Mouse (Mus musculus) kidney, adult 2 months (tissue): Measurements from ENCODE around the gene 5330417C22Rik. TPM values are rescaled to one million over a fixed set of nuclear protein-coding genes. Genes with fewer than 3 reads are reported as not detected.

Experiments used
- DNase-seq: peaks from one replicate; pipeline ENCODE4 v3.0.0; 2021
- H3K27ac ChIP-seq: fragments of 200-500 bp; 2 replicates; pipeline ENCODE4 v1.5.1; 2012; ENCODE audit warnings: low read depth, low read length, control low read depth, inconsistent platforms; ENCODE audit not compliant: insufficient read depth
- H3K27me3 ChIP-seq: fragments of 200-500 bp; replicated peaks from 2 replicates; pipeline ENCODE4 v1.6.1; 2012; ENCODE audit warnings: mild to moderate bottlenecking, moderate library complexity, low read length, inconsistent platforms; ENCODE audit not compliant: control insufficient read depth, insufficient read depth
- H3K36me3 ChIP-seq: fragments of 200-500 bp; 2 replicates; pipeline ENCODE4 v1.6.1; 2012; ENCODE audit warnings: mild to moderate bottlenecking, moderate library complexity, low read length, inconsistent platforms; ENCODE audit not compliant: control insufficient read depth, insufficient read depth
- H3K4me1 ChIP-seq: fragments of 200-500 bp; 2 replicates; pipeline ENCODE4 v1.6.1; 2011; ENCODE audit warnings: low read length; ENCODE audit not compliant: control insufficient read depth, insufficient read depth
- H3K4me3 ChIP-seq: fragments of 200-500 bp; 2 replicates; pipeline ENCODE4 v1.5.1; 2011; ENCODE audit warnings: mild to moderate bottlenecking, low read depth, low read length, control low read depth; ENCODE audit not compliant: insufficient read depth
- CTCF ChIP-seq: fragments of 200-500 bp; conservative IDR thresholded peaks from 2 replicates; pipeline ENCODE4 v1.5.1; 2011; ENCODE audit warnings: low read depth, mild to moderate bottlenecking, control low read depth, low read length, moderate library complexity, mixed read lengths; ENCODE audit not compliant: insufficient read depth, insufficient read length
- POLR2A ChIP-seq: fragments of 200-500 bp; IDR thresholded peaks from one replicate; pipeline ENCODE4 v1.6.1; 2011; ENCODE audit warnings: low read depth, low read length, control low read depth
- whole genome bisulfite sequencing: fragments of 180-500 bp; shearing (Covaris S2); methylation state at CpG from one replicate; pipeline ENCODE4 v1.1.7; 2018; 5-methylcytosine and 5-hydroxymethylcytosine counted together
- polyA plus RNA-seq: library from polyadenylated mRNA; depleted of rRNA; stranded (reverse); fragments of >200 nt; gene quantifications from 2 replicates; pipeline ENCODE4 v1.2.3, GENCODE M21; 2012

Gene 5330417C22Rik
- polyA plus RNA-seq, 1 experiment: 0.25 TPM

GRCm38 (mm10) chr3:108476761-108477619 is 59.3 kb downstream of the 5330417C22Rik start:
- no peak for TF ChIP-seq POLR2A
- no peak for TF ChIP-seq CTCF
- H3K4me1 ChIP-seq: peaks cover 8% of the 10 kb centered on the region; the same call in 1 of the 2 replicates
- no peak overlapping the region for H3K4me3 ChIP-seq
- DNase-seq: peak; percentile 96
- H3K36me3 ChIP-seq: no peaks in the 10 kb centered on the region
- WGBS: 21% methylated on average over 14 of the region's 14 CpGs
- no peaks in the 10 kb centered on the region for H3K27me3 ChIP-seq
- H3K27ac ChIP-seq: peak overlapping the region; percentile 59

GRCm38 (mm10) chr3:108475496-108475895 is 60.8 kb downstream of the 5330417C22Rik start:
- H3K36me3 ChIP-seq: no peaks in the 10 kb centered on the region
- no peak overlapping the region for H3K27ac ChIP-seq
- no peak overlapping the region for H3K4me3 ChIP-seq
- DNase-seq: peak; percentile 66
- WGBS: 48% methylated on average over 5 of the region's 5 CpGs
- no peaks in the 10 kb centered on the region for H3K27me3 ChIP-seq
- TF ChIP-seq CTCF (0 out of 2 replicates have a peak, but pooled peaks have one; percentile 26), POLR2A (no peak)
- peaks cover 8% of the 10 kb centered on the region; the same call in 1 of the 2 replicates for H3K4me1 ChIP-seq

- no peaks in the 10 kb centered on the region for H3K36me3 ChIP-seq
- 92% methylated on average over 7 of the region's 7 CpGs for WGBS
- peaks cover 8% of the 10 kb centered on the region; the same call in 1 of the 2 replicates for H3K4me1 ChIP-seq
- no peak overlapping the region for H3K4me3 ChIP-seq
- no peaks in the 10 kb centered on the region for H3K27me3 ChIP-seq
- no peak overlapping the region for H3K27ac ChIP-seq
- DNase-seq: no peak
- TF ChIP-seq CTCF (no peak), POLR2A (no peak)
Measured at GRCm38 (mm10) chr3:108474969-108475368, 61.4 kb downstream of the 5330417C22Rik start.

GRCm38 (mm10) chr3:108467760-108468159 is 68.6 kb downstream of the 5330417C22Rik start:
- Histone ChIP-seq H3K36me3 (no peaks in the 10 kb centered on the region), H3K4me3 (no peak overlapping the region), H3K27ac (no peak overlapping the region), H3K27me3 (no peaks in the 10 kb centered on the region), H3K4me1 (no peaks in the 10 kb centered on the region)
- no peak for DNase-seq
- no peak for TF ChIP-seq POLR2A
- no peak for TF ChIP-seq CTCF
- 57% methylated on average over 8 of the region's 8 CpGs for WGBS

GRCm38 (mm10) chr3:108466425-108466824 is 69.9 kb downstream of the 5330417C22Rik start:
- WGBS: 70% methylated on average over 6 of the region's 6 CpGs
- TF ChIP-seq POLR2A: no peak
- TF ChIP-seq CTCF: peak; percentile 81
- DNase-seq: peak; percentile 70
- Histone ChIP-seq H3K4me3 (no peak overlapping the region), H3K4me1 (no peaks in the 10 kb centered on the region), H3K36me3 (no peaks in the 10 kb centered on the region), H3K27ac (no peak overlapping the region), H3K27me3 (no peaks in the 10 kb centered on the region)

- no peaks in the 10 kb centered on the region for H3K4me1 ChIP-seq
- 24% methylated on average over 10 of the region's 10 CpGs for WGBS
- no peak overlapping the region for H3K4me3 ChIP-seq
- H3K27me3 ChIP-seq: no peaks in the 10 kb centered on the region
- peak; percentile 76 for DNase-seq
- no peak overlapping the region for H3K27ac ChIP-seq
- TF ChIP-seq CTCF (no peak; the same call in 1 of the 2 replicates), POLR2A (no peak)
- no peaks in the 10 kb centered on the region for H3K36me3 ChIP-seq
Measured at GRCm38 (mm10) chr3:108458866-108459265, 77.5 kb downstream of the 5330417C22Rik start.

GRCm38 (mm10) chr3:108458380-108458779 is 78.0 kb downstream of the 5330417C22Rik start:
- Histone ChIP-seq H3K4me1 (no peaks in the 10 kb centered on the region), H3K27ac (no peak overlapping the region), H3K4me3 (no peak overlapping the region), H3K36me3 (no peaks in the 10 kb centered on the region), H3K27me3 (no peaks in the 10 kb centered on the region)
- no peak for DNase-seq
- TF ChIP-seq CTCF: no peak
- no peak for TF ChIP-seq POLR2A
- WGBS: 55% methylated on average over 14 of the region's 14 CpGs
